Mouse (Mus musculus) bone marrow, adult 2 months (tissue): ENCODE results near the gene Apopt1.

Experiments used
- CTCF ChIP-seq: fragments of 200-500 bp; IDR thresholded peaks from 2 replicates; pipeline ENCODE4 v1.5.1; 2011; ENCODE audit warnings: low read length, control low read depth; ENCODE audit not compliant: control insufficient read depth, insufficient read depth
- POLR2A ChIP-seq: fragments of 200-500 bp; IDR thresholded peaks from 2 replicates; pipeline ENCODE4 v1.6.1; 2011; ENCODE audit warnings: low read depth, mild to moderate bottlenecking, control low read depth, low read length, borderline replicate concordance; ENCODE audit not compliant: control insufficient read depth

DNA sequence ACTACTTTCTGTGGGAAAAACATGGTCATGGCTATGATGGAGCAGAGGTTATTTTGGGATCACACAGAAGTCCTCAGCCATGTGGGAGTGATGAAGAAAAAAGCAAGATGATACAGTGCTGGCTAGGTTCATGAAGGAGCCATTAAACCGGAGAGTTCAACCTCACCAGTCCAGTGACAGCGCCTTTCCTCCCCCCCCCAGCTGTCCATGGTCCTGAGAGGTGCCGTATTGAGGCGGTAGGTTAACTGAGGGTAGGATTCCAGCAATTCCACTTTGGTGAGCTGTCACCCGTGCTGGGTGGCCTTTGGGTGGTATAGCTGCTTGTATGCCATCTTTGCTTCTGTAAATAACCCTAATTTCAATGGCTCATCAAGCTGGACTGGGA lies 43.6 kb downstream of the Apopt1 start:
- TF ChIP-seq CTCF (no peak), POLR2A (no peak)
